Mouse (Mus musculus) forebrain, embryonic 11.5 days (tissue): ENCODE data around the gene Gm42906. TPM values are rescaled to one million over a fixed set of nuclear protein-coding genes. Genes with fewer than 3 reads are reported as not detected.

Experiments
- ATAC-seq: fragments of 200-750 bp; cut with Nextera tagmentation; replicated peaks from 2 replicates; pipeline ENCODE4 v1.8.0; 2017; ENCODE audit warnings: moderate TSS enrichment; ENCODE audit not compliant: low FRiP score
- DNase-seq: peaks from one replicate; pipeline ENCODE4 v3.0.0-alpha.2; 2017; ENCODE audit warnings: low spot score
- H3K27ac ChIP-seq: fragments of 300-500 bp; sonication (generic); 2 replicates; pipeline ENCODE4 v1.5.1; 2014; ENCODE audit warnings: low read depth, low read length
- H3K27me3 ChIP-seq: fragments of 300-500 bp; sonication (generic); 2 replicates; pipeline ENCODE4 v1.6.1; 2014; ENCODE audit warnings: mild to moderate bottlenecking, low read length, mixed read lengths; ENCODE audit not compliant: control insufficient read depth, insufficient read depth
- H3K36me3 ChIP-seq: fragments of 300-500 bp; sonication (generic); 2 replicates; pipeline ENCODE4 v1.6.1; 2014; ENCODE audit warnings: mild to moderate bottlenecking, low read length, moderate library complexity, mixed read lengths; ENCODE audit not compliant: control insufficient read depth, insufficient read depth
- H3K4me1 ChIP-seq: fragments of 300-500 bp; sonication (generic); replicated peaks from 2 replicates; pipeline ENCODE4 v1.6.1; 2014; ENCODE audit warnings: low read length, mixed read lengths; ENCODE audit not compliant: control insufficient read depth, insufficient read depth
- H3K4me2 ChIP-seq: fragments of 300-500 bp; sonication (generic); 2 replicates; pipeline ENCODE4 v1.6.1; 2014; ENCODE audit warnings: low read depth, mild to moderate bottlenecking, low read length, moderate library complexity, mixed read lengths; ENCODE audit not compliant: severe bottlenecking
- H3K4me3 ChIP-seq: fragments of 300-500 bp; sonication (generic); 2 replicates; pipeline ENCODE4 v1.5.1; 2014; ENCODE audit warnings: low read depth, low read length
- H3K9ac ChIP-seq: fragments of 300-500 bp; sonication (generic); 2 replicates; pipeline ENCODE4 v1.6.1; 2014; ENCODE audit warnings: low read length
- H3K9me3 ChIP-seq: fragments of 300-500 bp; sonication (generic); 2 replicates; pipeline ENCODE4 v1.6.1; 2016; ENCODE audit warnings: low read length, mixed read lengths; ENCODE audit not compliant: control insufficient read depth
- WGBS: fragments of 180-500 bp; shearing (Covaris S2); extraction: QIAGEN DNeasy Blood & Tissue Kit; methylation state at CpG from one replicate; pipeline ENCODE4 v1.1.7; 2014; 5-methylcytosine and 5-hydroxymethylcytosine counted together
- polyA plus RNA-seq: library from polyadenylated mRNA; unstranded; fragments of >200 nt; fragmentation: Nextera tagmentation; extraction: Ambion mirVana; gene quantifications from 2 replicates; pipeline ENCODE4 v1.2.1, GENCODE M21; 2014

Gm42906 gene
- polyA plus RNA-seq, 1 experiment from 2014 or later = not detected

DNA sequence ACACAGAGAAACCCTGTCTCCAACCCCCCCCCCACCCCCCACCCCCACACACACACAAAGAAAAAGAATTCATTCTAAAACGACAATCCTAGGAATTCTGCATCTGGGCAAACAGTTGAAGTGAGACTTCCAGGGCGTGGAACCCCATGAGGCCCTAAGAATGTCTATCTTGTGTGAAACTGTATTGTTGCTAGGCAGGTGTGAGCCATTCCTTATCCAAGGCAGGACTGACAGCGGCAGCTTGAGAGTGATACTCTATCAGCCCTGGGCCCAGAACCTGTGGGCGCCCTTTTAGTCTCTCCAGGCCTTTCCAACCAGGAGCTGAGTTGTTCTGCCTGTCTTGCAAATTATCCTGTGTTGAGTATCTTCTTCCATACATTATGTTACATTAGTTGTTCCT lies 129.6 kb downstream of the Gm42906 start:
- Histone ChIP-seq H3K4me2 (no peak overlapping the region), H3K36me3 (no peaks in the 10 kb centered on the region), H3K9ac (no peak overlapping the region), H3K27me3 (no peaks in the 10 kb centered on the region), H3K9me3 (no peaks in the 10 kb centered on the region; the same call in 1 of the 2 replicates), H3K27ac (no peak overlapping the region), H3K4me3 (no peak overlapping the region), H3K4me1 (no peaks in the 10 kb centered on the region)
- 73% methylated on average over 4 of the region's 4 CpGs for WGBS
- DNase-seq = no peak
- no peak for ATAC-seq

DNA sequence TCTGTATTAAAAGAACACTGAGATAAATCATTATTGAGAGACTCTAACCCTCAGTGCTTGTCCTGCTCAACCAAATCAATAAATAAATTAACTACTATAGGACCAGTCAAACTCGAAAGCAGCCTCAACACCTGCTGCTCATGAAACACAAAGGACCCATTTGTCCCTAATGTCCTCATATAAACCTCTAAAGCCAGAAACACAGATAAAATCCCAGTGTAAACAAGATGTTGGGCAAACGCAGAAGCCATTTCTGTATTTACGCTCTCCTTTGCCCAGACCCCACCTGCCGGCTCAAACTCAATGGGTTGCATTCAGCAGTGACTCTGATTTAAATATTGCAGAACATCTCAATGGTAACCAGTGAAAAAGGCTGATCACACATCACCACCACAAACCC lies 131.7 kb downstream of the Gm42906 start:
- DNase-seq = no peak
- 87% methylated on average over 4 of the region's 4 CpGs for WGBS

DNA sequence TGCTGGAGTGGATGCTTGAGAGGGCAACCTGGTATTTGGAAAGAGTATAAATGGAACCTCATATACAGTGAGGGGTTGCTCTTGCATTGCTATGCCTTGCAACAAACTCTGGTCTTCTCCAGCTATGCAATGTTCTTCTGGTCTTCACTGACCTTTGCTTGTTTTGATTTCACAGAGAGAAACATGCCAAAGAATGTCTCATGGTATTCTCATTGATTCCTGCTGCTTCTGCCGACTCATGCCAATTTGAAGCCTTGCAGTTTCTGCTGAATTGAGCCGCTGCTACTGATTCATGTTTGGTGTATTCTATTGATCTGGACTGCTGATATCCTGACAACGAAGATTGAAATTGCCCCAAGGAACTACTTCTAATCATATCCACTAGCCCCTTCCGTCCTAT lies 134.4 kb downstream of the Gm42906 start:
- ATAC-seq (no peak), DNase-seq (no peak)
- no peak overlapping the region for H3K4me3 ChIP-seq
- H3K36me3 ChIP-seq = no peaks in the 10 kb centered on the region
- no peaks in the 10 kb centered on the region for H3K27me3 ChIP-seq
- no peak overlapping the region for H3K4me2 ChIP-seq
- H3K27ac ChIP-seq = no peak overlapping the region
- H3K9ac ChIP-seq = no peak overlapping the region
- WGBS = 86% methylated on average over 4 of the region's 4 CpGs
- no peaks in the 10 kb centered on the region for H3K4me1 ChIP-seq
- H3K9me3 ChIP-seq = no peaks in the 10 kb centered on the region

More for the DNA sequence above, 131.7 kb downstream of the Gm42906 start:
- Histone ChIP-seq H3K4me3 (no peak overlapping the region), H3K9me3 (no peaks in the 10 kb centered on the region; the same call in 1 of the 2 replicates), H3K4me2 (no peak overlapping the region), H3K27ac (no peak overlapping the region), H3K9ac (no peak overlapping the region), H3K27me3 (no peaks in the 10 kb centered on the region), H3K36me3 (no peaks in the 10 kb centered on the region), H3K4me1 (no peaks in the 10 kb centered on the region)
- ATAC-seq = no peak

DNA sequence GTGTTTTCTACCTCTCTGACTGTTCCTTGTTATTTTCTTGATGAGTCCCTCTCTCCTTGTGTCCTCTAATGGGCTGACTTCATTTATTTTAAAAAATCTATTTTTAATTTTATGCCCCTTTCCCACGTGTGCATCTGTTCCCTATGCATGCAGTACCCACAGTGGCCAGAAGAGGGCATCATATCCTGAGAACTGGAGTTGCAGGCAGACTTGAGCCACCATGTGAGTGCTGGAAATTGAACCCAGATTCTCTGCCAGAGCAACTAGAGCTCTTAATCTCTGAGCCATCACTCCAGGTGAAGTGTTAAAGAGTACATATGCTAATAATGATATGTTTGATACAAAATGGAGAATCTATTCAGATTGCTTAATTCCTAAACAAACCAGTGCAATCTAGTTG lies 135.7 kb downstream of the Gm42906 start:
- Histone ChIP-seq H3K27me3 (no peaks in the 10 kb centered on the region), H3K4me1 (no peaks in the 10 kb centered on the region), H3K9me3 (no peaks in the 10 kb centered on the region), H3K4me2 (no peak overlapping the region), H3K27ac (no peak overlapping the region), H3K36me3 (no peaks in the 10 kb centered on the region), H3K4me3 (no peak overlapping the region), H3K9ac (no peak overlapping the region)
- ATAC-seq = no peak
- no peak for DNase-seq
- whole genome bisulfite sequencing = 10% methylated on average over 1 of the region's 1 CpGs

DNA sequence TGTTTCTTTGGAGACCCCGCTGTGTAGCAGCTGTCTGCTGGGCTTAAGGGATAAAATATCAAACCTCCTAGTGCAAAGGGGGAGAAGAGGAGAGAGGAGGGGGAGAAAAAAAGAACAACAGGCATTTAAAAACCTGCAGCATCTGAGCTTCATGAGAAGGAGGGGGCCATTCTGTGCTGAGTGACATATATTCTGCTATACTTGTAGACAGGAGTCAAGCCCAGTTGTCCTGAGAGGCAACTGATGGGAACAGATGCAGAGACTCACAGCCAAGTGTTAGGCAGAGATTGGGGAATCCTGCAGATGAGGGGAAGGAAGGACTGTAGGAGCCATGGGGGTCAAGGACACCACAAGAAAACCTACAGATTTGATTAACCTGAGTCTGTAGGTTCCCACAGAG lies 141.6 kb downstream of the Gm42906 start:
- Histone ChIP-seq H3K4me1 (no peaks in the 10 kb centered on the region), H3K27me3 (no peaks in the 10 kb centered on the region), H3K36me3 (no peaks in the 10 kb centered on the region), H3K4me2 (no peak overlapping the region), H3K9me3 (no peaks in the 10 kb centered on the region), H3K9ac (no peak overlapping the region), H3K27ac (no peak overlapping the region), H3K4me3 (no peak overlapping the region)
- ATAC-seq (no peak), DNase-seq (no peak)
- 84% methylated on average over 1 of the region's 1 CpGs for WGBS

- H3K9me3 ChIP-seq = no peaks in the 10 kb centered on the region
- DNase-seq = no peak
- H3K9ac ChIP-seq = no peak overlapping the region
- ATAC-seq = no peak
- no peaks in the 10 kb centered on the region for H3K4me1 ChIP-seq
- no peaks in the 10 kb centered on the region for H3K36me3 ChIP-seq
- H3K27ac ChIP-seq = no peak overlapping the region
- WGBS = 93% methylated on average over 7 of the region's 7 CpGs
- no peak overlapping the region for H3K4me3 ChIP-seq
- H3K27me3 ChIP-seq = no peaks in the 10 kb centered on the region
- H3K4me2 ChIP-seq = no peak overlapping the region
These were observed 148.4 kb downstream of the Gm42906 start for GRCm38 (mm10) chr5:151279531-151279930.

DNA sequence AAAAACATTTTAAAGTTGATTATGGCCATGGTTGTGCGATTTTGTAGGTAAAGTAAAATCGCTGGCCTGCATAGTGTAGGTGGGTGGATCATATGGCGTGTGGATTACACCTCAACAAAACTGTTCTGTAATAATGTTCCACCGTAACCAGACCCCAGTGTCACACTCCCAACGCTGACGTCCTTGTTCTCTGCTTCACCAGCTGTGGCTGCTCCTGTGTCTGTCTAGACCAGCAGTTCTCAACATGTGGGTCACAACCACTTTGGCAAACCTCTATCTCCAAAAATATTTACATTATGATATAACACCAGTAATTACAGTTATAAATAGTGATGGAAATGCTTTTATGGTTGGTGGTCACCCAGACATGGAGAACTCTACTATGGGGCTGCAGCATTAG lies 150.0 kb downstream of the Gm42906 start:
- H3K36me3 ChIP-seq = no peaks in the 10 kb centered on the region
- DNase-seq (no peak), ATAC-seq (no peak)
- H3K9me3 ChIP-seq = no peaks in the 10 kb centered on the region
- H3K4me2 ChIP-seq = no peak overlapping the region
- no peak overlapping the region for H3K4me3 ChIP-seq
- no peak overlapping the region for H3K27ac ChIP-seq
- H3K4me1 ChIP-seq = no peaks in the 10 kb centered on the region
- H3K9ac ChIP-seq = no peak overlapping the region
- WGBS = 90% methylated on average over 6 of the region's 6 CpGs
- no peaks in the 10 kb centered on the region for H3K27me3 ChIP-seq

DNA sequence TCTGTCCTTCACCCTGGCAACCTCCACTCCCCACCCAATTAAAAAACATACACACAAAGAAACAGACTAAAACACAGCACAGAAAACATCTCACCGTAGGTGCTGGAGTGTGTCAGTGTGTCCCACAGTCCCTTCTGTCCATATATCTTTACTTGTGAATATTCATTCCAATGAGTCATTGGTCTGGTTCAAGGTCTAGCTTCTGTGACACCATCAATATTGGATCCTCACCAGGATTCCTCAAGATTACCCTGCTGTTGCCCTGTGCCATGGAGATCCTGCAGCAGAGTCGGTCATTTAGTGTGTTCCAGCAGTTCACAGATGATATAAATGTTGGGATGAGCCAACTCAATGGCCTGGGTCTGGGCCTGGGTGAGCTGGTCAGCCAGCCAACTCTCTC lies 152.0 kb downstream of the Gm42906 start:
- no peaks in the 10 kb centered on the region for H3K36me3 ChIP-seq
- H3K9ac ChIP-seq = no peak overlapping the region
- DNase-seq (no peak), ATAC-seq (no peak)
- WGBS = 97% methylated on average over 2 of the region's 2 CpGs
- H3K9me3 ChIP-seq = no peaks in the 10 kb centered on the region
- no peaks in the 10 kb centered on the region for H3K27me3 ChIP-seq
- no peaks in the 10 kb centered on the region for H3K4me1 ChIP-seq
- no peak overlapping the region for H3K4me2 ChIP-seq
- no peak overlapping the region for H3K4me3 ChIP-seq
- no peak overlapping the region for H3K27ac ChIP-seq

DNA sequence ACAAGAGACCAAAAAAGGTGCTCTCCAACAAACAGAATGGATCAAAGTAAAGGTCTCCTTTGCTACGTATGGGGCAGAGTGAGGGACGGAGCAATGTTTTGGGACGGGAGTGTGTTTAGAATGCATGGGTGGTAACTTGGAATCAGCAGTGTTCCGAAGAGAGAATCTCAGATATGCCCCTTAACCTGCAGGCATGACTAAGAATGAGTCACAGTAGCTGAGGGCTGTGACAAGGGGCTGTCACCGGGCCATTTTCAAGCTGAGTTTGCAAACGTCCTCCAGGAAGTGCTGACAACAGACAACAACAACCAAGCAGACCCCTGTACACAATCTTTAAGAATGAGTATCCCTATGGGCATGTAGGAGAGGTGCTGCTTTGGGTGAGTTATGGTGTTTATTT lies 153.7 kb downstream of the Gm42906 start:
- H3K27ac ChIP-seq = no peak overlapping the region
- no peak for DNase-seq
- H3K36me3 ChIP-seq = no peaks in the 10 kb centered on the region
- 86% methylated on average over 6 of the region's 6 CpGs for WGBS
- no peak for ATAC-seq
- H3K27me3 ChIP-seq = no peaks in the 10 kb centered on the region
- H3K9ac ChIP-seq = no peak overlapping the region
- no peak overlapping the region for H3K4me3 ChIP-seq
- H3K4me1 ChIP-seq = no peaks in the 10 kb centered on the region
- no peak overlapping the region for H3K4me2 ChIP-seq
- no peaks in the 10 kb centered on the region for H3K9me3 ChIP-seq
